Comparison of ENCODE assay signal across 7 mouse cellular contexts in the genomic region with DNA sequence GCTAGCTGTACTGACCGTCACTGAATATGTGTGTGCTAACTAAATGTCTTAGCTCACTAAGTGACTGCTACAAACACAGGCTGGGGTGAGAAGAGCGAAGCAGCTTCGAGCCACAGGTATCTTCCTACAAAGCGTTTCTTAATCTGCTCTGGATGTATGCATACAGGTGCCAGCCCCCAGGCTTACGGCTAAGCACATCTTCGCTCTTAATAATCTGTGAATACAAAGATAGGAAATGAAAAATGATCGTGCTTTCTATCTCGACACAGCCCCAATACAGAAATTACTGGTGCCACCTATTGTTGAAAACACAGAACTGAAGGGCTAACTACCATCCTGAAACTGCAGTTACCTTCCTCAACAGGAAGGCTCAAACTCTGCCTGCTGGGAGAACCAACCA. TPM values are rescaled to one million over a fixed set of nuclear protein-coding genes. Genes with fewer than 3 reads are reported as not detected.
DNase-seq lines count a peak whose midpoint lies in the region; ATAC-seq and TF ChIP-seq lines count a peak whose summit lies in the region.

No protein-coding gene starts in this region.

- 0 out of 2 replicates have a peak, but pooled peaks cover 3% of the 10 kb centered on the region for H3K4me1 ChIP-seq in hindbrain, embryonic 13.5 days (replicated peaks)
- no peaks in the 10 kb centered on the region for H3K4me1 ChIP-seq in hindbrain, embryonic 10.5 days (replicated peaks)
- H3K4me1 ChIP-seq in cortical plate, adult 2 months (ENCODE audit: control insufficient read depth, insufficient read depth, low read length) = 0 out of 2 replicates have a peak, but pooled peaks cover 3% of the 10 kb centered on the region

- H3K27ac ChIP-seq in hindbrain, embryonic 13.5 days = no peak overlapping the region
- H3K27ac ChIP-seq in hindbrain, embryonic 10.5 days = no peak overlapping the region
- H3K27ac ChIP-seq in cortical plate, adult 2 months (ENCODE audit: insufficient read depth, low read length) = no peak overlapping the region

- H3K9me3 ChIP-seq in hindbrain, embryonic 13.5 days = no peaks in the 10 kb centered on the region
- 0 out of 2 replicates have a peak, but pooled peaks cover 2% of the 10 kb centered on the region for H3K9me3 ChIP-seq in hindbrain, embryonic 10.5 days

- H3K36me3 ChIP-seq in hindbrain, embryonic 13.5 days = no peaks in the 10 kb centered on the region
- H3K36me3 ChIP-seq in hindbrain, embryonic 10.5 days = 0 out of 2 replicates have a peak, but pooled peaks cover 3% of the 10 kb centered on the region

- TF ChIP-seq CTCF in cortical plate, adult 2 months (IDR thresholded peaks at IDR 0.05; ENCODE audit: extremely low read depth, insufficient read depth, low read length) = peak; percentile 44; the same call in 1 of the 2 replicates

- no peak for TF ChIP-seq POLR2A in cortical plate, adult 2 months (IDR thresholded peaks at IDR 0.05; ENCODE audit: extremely low read depth, insufficient read depth, low read length)

- WGBS in hindbrain, embryonic 13.5 days = 51% methylated on average over 8 of the region's 8 CpGs
- WGBS in hindbrain, embryonic 10.5 days = 73% methylated on average over 8 of the region's 8 CpGs

- H3K27me3 ChIP-seq in hindbrain, embryonic 13.5 days = 0 out of 2 replicates have a peak, but pooled peaks cover 4% of the 10 kb centered on the region
- H3K27me3 ChIP-seq in hindbrain, embryonic 10.5 days (ENCODE audit: insufficient read depth, poor library complexity, severe bottlenecking) = no peaks in the 10 kb centered on the region

- no peak for DNase-seq in hindbrain, embryonic 10.5 days (ENCODE audit: low spot score)
- DNase-seq in NIH3T3 (ENCODE audit: low read depth) = peak; percentile 76
- peak; percentile 30 to 64 for DNase-seq in kidney, postnatal 36 days
- DNase-seq in right cerebral cortex, postnatal 25 days = peak; percentile 25
- DNase-seq in thymus, postnatal 25 days = no peak

- no peak overlapping the region for H3K9ac ChIP-seq in hindbrain, embryonic 13.5 days

- H3K4me3 ChIP-seq in hindbrain, embryonic 13.5 days = no peak overlapping the region
- no peak overlapping the region for H3K4me3 ChIP-seq in hindbrain, embryonic 10.5 days
- no peak overlapping the region; the same call in 1 of the 2 replicates for H3K4me3 ChIP-seq in cortical plate, adult 2 months (ENCODE audit: insufficient read depth, low read length)

- peak; percentile 43; the same call in 1 of the 2 replicates for ATAC-seq in hindbrain, embryonic 13.5 days (ENCODE audit: low FRiP score)

- peak overlapping the region; percentile 29; the same call in 1 of the 2 replicates for H3K4me2 ChIP-seq in hindbrain, embryonic 13.5 days

RNA-seq across cellular contexts. Expression of a gene that starts 51.5 kb away (rescaled TPM):
- 1.5 and 3.5 TPM in 2 replicates for polyA plus RNA-seq in hindbrain, embryonic 13.5 days (2015; fragmentation: Nextera tagmentation; extraction: Ambion mirVana)
- polyA plus RNA-seq in hindbrain, embryonic 10.5 days (2016; fragmentation: Nextera tagmentation; extraction: Ambion mirVana) = 2.2 and 3.9 TPM in 2 replicates
- polyA plus RNA-seq in cortical plate, adult 2 months (2012; rRNA removed) = 1.9 and 2.0 TPM in 2 replicates

Comparison
In these comparisons a context has a peak if more than half of its experiments do, and no peak if none do; other contexts are left out.
1. DNase-seq: peak in NIH3T3 (single experiment), kidney, postnatal 36 days (2 of 2) and right cerebral cortex, postnatal 25 days (single experiment); none in hindbrain, embryonic 10.5 days (single experiment) and thymus, postnatal 25 days (single experiment).